Mouse (Mus musculus) limb, embryonic 13.5 days (tissue): ENCODE measurements at regions not wholly inside any gene's neighbourhood (a gene's known extent, or its start where the extent isn't known, plus 50 kb on each side); places are given as distances from the start of the nearest gene placed in this dataset.
"Not testable (repeated sequence)": the region's sequence is repeated elsewhere in the genome, so short reads cannot be mapped to it uniquely, and the experiment has no call there.

Experiments used
- ATAC-seq: fragments of 200-750 bp; cut with Nextera tagmentation; 2 replicates; pipeline ENCODE4 v1.8.0; 2017; ENCODE audit warnings: low read depth, moderate number of reproducible peaks, moderate TSS enrichment; ENCODE audit not compliant: low FRiP score
- H3K27ac ChIP-seq: fragments of 300-500 bp; sonication (generic); 2 replicates; pipeline ENCODE4 v1.5.1; 2015; ENCODE audit warnings: inconsistent platforms, mild to moderate bottlenecking, moderate library complexity
- H3K27me3 ChIP-seq: fragments of 300-500 bp; sonication (generic); 2 replicates; pipeline ENCODE4 v1.6.1; 2015; ENCODE audit warnings: mild to moderate bottlenecking, inconsistent platforms
- H3K36me3 ChIP-seq: fragments of 300-500 bp; sonication (generic); 2 replicates; pipeline ENCODE4 v1.6.1; 2015; ENCODE audit warnings: inconsistent platforms, mild to moderate bottlenecking, moderate library complexity
- H3K4me1 ChIP-seq: fragments of 300-500 bp; sonication (generic); 2 replicates; pipeline ENCODE4 v1.6.1; 2015; ENCODE audit warnings: inconsistent platforms
- H3K4me2 ChIP-seq: fragments of 300-500 bp; sonication (generic); replicated peaks from 2 replicates; pipeline ENCODE4 v1.6.1; 2015; ENCODE audit warnings: inconsistent platforms, mild to moderate bottlenecking, moderate library complexity
- H3K4me3 ChIP-seq: fragments of 300-500 bp; sonication (generic); 2 replicates; pipeline ENCODE4 v1.5.1; 2015; ENCODE audit warnings: moderate library complexity, mild to moderate bottlenecking, inconsistent platforms
- H3K9ac ChIP-seq: fragments of 300-500 bp; sonication (generic); 2 replicates; pipeline ENCODE4 v1.6.1; 2015; ENCODE audit warnings: mild to moderate bottlenecking, inconsistent platforms
- H3K9me3 ChIP-seq: fragments of 300-500 bp; sonication (generic); 2 replicates; pipeline ENCODE4 v1.6.1; 2016; ENCODE audit warnings: inconsistent platforms
- whole genome bisulfite sequencing: fragments of 180-500 bp; shearing (Covaris S2); methylation state at CpG from one replicate; pipeline ENCODE4 v1.1.7; 2015; 5-methylcytosine and 5-hydroxymethylcytosine counted together

DNA sequence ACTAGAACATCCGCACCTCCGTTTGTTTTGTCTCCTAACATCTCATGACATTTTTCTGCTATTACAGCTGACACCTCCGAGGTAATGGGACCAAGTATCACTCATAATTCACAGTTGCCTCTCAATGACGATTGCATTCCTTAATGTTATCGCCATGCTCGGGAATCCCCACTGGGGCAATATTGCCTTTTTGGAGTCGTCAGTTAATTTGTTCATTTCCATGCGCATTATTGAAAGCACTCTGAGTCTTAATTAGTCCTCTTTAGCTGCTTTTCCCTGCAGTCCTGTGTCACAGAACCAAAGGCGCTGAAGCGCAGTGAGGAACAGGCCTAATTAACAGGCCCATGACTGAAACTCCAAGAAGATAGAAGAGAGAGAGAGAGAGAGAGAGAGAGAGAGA lies 255.0 kb upstream of the Castor2 start:
- Histone ChIP-seq H3K4me1 (no peaks in the 10 kb centered on the region), H3K9me3 (no peaks in the 10 kb centered on the region; the same call in 1 of the 2 replicates), H3K27me3 (peaks cover 5% of the 10 kb centered on the region; the same call in 1 of the 2 replicates), H3K4me2 (no peak overlapping the region), H3K9ac (no peak overlapping the region), H3K27ac (no peak overlapping the region), H3K4me3 (no peak overlapping the region), H3K36me3 (no peaks in the 10 kb centered on the region)
- ATAC-seq: no peak
- 52% methylated on average over 10 of the region's 10 CpGs for WGBS

DNA sequence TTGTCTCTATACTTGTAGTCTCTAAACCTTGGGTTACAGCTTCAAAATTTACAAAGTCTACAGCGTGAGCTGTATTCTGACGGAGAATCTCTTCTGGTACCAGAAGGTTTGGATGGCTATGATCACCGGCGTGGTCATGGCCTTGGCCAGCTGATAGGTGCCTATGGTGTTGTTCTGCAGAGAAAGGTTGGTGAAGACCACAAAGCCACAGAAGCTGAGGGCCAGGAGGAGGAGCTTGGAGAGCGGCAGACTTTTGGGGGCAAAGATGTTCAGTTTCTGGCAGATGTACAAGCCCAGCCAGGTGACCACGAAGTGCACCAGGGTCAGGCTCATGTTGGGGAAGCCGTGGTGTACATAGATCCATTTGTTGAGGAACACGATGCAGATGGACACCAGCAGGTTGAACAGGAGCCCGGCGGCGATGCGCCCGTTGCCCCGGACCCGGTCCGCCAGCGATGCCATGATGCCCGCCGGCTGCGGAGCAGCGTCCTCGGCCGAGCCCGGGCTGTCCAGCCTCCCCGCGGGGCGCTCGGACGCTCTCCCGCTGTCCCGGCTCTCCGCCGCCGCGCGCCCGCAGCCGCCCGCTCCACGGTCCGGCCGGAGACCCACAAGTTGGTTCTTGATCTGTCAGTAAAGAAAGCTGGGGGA lies 257.3 kb upstream of the Castor2 start:
- H3K27me3 ChIP-seq, H3K27ac ChIP-seq, H3K4me1 ChIP-seq, H3K4me3 ChIP-seq, H3K9me3 ChIP-seq, H3K9ac ChIP-seq, ATAC-seq, H3K36me3 ChIP-seq: not testable (repeated sequence)
- 57% methylated on average over 22 of the region's 42 CpGs for WGBS
- H3K4me2 ChIP-seq: peak overlapping the region; percentile 27; the same call in 1 of the 2 replicates

GRCm38 (mm10) chr5:133838286-133838685 lies 261.2 kb upstream of the Castor2 start:
- Histone ChIP-seq H3K27me3 (peaks cover 5% of the 10 kb centered on the region; the same call in 1 of the 2 replicates), H3K9me3 (no peaks in the 10 kb centered on the region), H3K4me3 (no peak overlapping the region), H3K4me1 (peaks cover 9% of the 10 kb centered on the region), H3K4me2 (no peak overlapping the region), H3K27ac (no peak overlapping the region), H3K36me3 (no peaks in the 10 kb centered on the region), H3K9ac (no peak overlapping the region)
- 35% methylated on average over 5 of the region's 5 CpGs for WGBS
- no peak for ATAC-seq

- ATAC-seq: no peak
- Histone ChIP-seq H3K9me3 (no peaks in the 10 kb centered on the region), H3K27me3 (no peaks in the 10 kb centered on the region), H3K36me3 (no peaks in the 10 kb centered on the region), H3K27ac (no peak overlapping the region), H3K9ac (no peak overlapping the region), H3K4me3 (no peak overlapping the region), H3K4me2 (no peak overlapping the region), H3K4me1 (peaks cover 4% of the 10 kb centered on the region; the same call in 1 of the 2 replicates)
- WGBS: 60% methylated on average over 7 of the region's 7 CpGs
Observed at GRCm38 (mm10) chr5:133833217-133833616, 266.3 kb upstream of the Castor2 start.

DNA sequence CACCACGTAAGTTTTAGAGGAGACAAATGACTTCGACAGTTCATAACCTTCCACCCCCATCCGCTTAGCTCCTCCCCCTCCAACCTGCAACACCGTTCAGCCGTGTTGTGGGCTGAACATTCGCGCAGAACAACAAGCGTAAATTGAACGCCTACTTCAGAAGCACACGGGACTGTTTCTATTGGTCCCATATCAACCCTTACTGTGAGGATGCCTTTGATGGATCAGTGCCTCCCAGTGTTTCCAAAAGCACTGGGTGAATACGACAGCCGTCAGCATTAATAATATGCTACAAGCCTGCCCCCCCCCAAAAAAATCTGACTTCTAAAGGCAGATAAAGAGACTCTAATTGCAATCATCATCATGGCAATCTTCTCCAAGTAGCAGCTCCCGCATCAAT lies 271.3 kb upstream of the Castor2 start:
- Histone ChIP-seq H3K27ac (no peak overlapping the region), H3K36me3 (no peaks in the 10 kb centered on the region), H3K9ac (no peak overlapping the region), H3K4me2 (no peak overlapping the region), H3K4me1 (no peaks in the 10 kb centered on the region; the same call in 1 of the 2 replicates), H3K9me3 (no peaks in the 10 kb centered on the region), H3K27me3 (no peaks in the 10 kb centered on the region), H3K4me3 (no peak overlapping the region)
- 90% methylated on average over 13 of the region's 13 CpGs for WGBS
- ATAC-seq: no peak

GRCm38 (mm10) chr5:133823871-133824270 lies 275.6 kb upstream of the Castor2 start:
- Histone ChIP-seq H3K4me2 (no peak overlapping the region), H3K4me3 (no peak overlapping the region), H3K36me3 (no peaks in the 10 kb centered on the region), H3K27ac (no peak overlapping the region), H3K9me3 (no peaks in the 10 kb centered on the region), H3K4me1 (peaks cover 19% of the 10 kb centered on the region), H3K9ac (no peak overlapping the region), H3K27me3 (no peaks in the 10 kb centered on the region)
- 76% methylated on average over 3 of the region's 3 CpGs for WGBS
- ATAC-seq: no peak

DNA sequence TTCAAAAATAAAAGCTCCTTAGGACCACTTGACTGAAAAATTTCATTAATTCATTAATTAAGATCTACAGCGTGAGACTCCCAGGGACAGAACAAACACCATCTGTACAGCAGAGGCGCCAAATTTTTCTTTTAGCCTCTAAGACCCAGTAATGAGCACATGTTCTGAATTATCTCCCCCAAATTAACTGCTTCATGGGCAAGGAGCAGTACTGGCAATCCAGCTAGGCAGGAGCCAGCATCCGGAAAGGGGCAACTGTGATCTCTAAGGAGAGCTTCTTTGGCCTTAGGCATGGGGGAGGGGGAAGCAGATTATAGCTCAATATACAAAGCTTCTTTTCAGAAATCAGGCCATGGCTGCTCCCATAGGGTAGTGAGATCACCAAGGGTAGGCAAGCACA lies 278.2 kb upstream of the Castor2 start:
- ATAC-seq: peak; percentile 81
- H3K27ac ChIP-seq: peak overlapping the region; percentile 69; the same call in 1 of the 2 replicates

DNA sequence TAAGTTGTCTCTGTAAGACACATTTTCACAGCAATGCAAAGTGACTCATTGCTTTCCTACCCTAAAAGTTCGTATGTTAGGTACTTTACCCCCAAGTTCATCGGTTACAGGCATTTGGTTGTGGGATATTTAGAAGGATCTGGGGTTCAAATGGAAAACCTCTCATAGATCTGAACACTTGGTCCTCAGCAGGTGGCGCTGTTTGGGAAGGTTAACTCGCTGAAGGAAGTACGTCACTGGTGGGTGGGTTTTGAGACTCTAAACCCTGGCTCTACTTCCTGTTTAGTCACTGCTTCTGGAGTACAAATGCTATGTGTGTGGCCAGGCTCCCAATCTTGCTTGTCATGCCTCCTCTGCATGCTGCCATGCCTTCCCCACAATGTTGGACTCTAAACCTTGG lies 284.0 kb upstream of the Castor2 start:
- no peak overlapping the region for H3K4me3 ChIP-seq
- no peaks in the 10 kb centered on the region for H3K9me3 ChIP-seq
- H3K27me3 ChIP-seq: no peaks in the 10 kb centered on the region
- H3K4me2 ChIP-seq: no peak overlapping the region
- H3K27ac ChIP-seq: no peak overlapping the region
- H3K36me3 ChIP-seq: no peaks in the 10 kb centered on the region
- H3K4me1 ChIP-seq: no peaks in the 10 kb centered on the region
- ATAC-seq: no peak
- H3K9ac ChIP-seq: no peak overlapping the region
- WGBS: 81% methylated on average over 5 of the region's 5 CpGs

More for the DNA sequence above, 278.2 kb upstream of the Castor2 start:
- H3K36me3 ChIP-seq: no peaks in the 10 kb centered on the region
- no peaks in the 10 kb centered on the region for H3K9me3 ChIP-seq
- H3K27me3 ChIP-seq: no peaks in the 10 kb centered on the region
- no peak overlapping the region for H3K9ac ChIP-seq
- H3K4me1 ChIP-seq: peaks cover 19% of the 10 kb centered on the region
- 22% methylated on average over 3 of the region's 3 CpGs for WGBS
- 0 out of 2 replicates have a peak overlapping the region, but pooled peaks have one; percentile 7 for H3K4me2 ChIP-seq
- no peak overlapping the region for H3K4me3 ChIP-seq

DNA sequence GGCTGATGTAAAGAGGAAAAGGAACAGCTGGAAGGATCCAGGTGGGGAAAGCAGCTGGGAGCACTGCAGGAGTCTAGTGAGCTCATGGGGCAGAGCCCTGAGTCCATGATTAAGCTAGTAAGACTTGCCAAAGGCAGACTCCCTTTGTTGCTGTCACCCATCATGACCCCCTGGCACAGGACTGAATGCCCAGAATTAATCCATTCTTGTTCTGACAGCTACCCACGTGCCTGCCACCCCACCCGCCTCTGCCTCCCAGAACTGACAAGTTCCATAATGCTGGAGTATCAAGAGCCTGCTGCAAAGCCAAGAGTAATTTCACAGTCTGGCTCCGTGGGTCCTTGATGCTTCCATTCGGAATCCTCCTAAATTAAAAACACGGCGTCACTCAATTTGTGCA lies 285.1 kb upstream of the Castor2 start:
- H3K9me3 ChIP-seq: no peaks in the 10 kb centered on the region
- no peak overlapping the region for H3K27ac ChIP-seq
- no peak for ATAC-seq
- H3K36me3 ChIP-seq: no peaks in the 10 kb centered on the region
- no peaks in the 10 kb centered on the region for H3K4me1 ChIP-seq
- H3K27me3 ChIP-seq: no peaks in the 10 kb centered on the region
- H3K4me2 ChIP-seq: no peak overlapping the region
- H3K9ac ChIP-seq: no peak overlapping the region
- 71% methylated on average over 6 of the region's 6 CpGs for WGBS
- no peak overlapping the region for H3K4me3 ChIP-seq

GRCm38 (mm10) chr5:133812216-133812615 lies 287.3 kb upstream of the Castor2 start:
- Histone ChIP-seq H3K9me3 (no peaks in the 10 kb centered on the region), H3K27me3 (no peaks in the 10 kb centered on the region), H3K27ac (no peak overlapping the region), H3K9ac (no peak overlapping the region), H3K4me3 (no peak overlapping the region), H3K4me1 (peaks cover 3% of the 10 kb centered on the region; the same call in 1 of the 2 replicates), H3K4me2 (no peak overlapping the region), H3K36me3 (no peaks in the 10 kb centered on the region)
- ATAC-seq: no peak
- 66% methylated on average over 6 of the region's 6 CpGs for WGBS

- no peak overlapping the region for H3K27ac ChIP-seq
- no peak overlapping the region for H3K4me3 ChIP-seq
- ATAC-seq: no peak
Observed at GRCm38 (mm10) chr5:133806891-133807290, 292.6 kb upstream of the Castor2 start.

GRCm38 (mm10) chr5:133802001-133802400 lies 297.5 kb upstream of the Castor2 start:
- ATAC-seq: no peak
- Histone ChIP-seq H3K4me1 (peaks cover 6% of the 10 kb centered on the region), H3K27me3 (no peaks in the 10 kb centered on the region), H3K36me3 (no peaks in the 10 kb centered on the region), H3K4me2 (no peak overlapping the region), H3K9me3 (no peaks in the 10 kb centered on the region; the same call in 1 of the 2 replicates), H3K4me3 (no peak overlapping the region), H3K9ac (no peak overlapping the region), H3K27ac (no peak overlapping the region)
- 82% methylated on average over 3 of the region's 3 CpGs for WGBS

More at GRCm38 (mm10) chr5:133806891-133807290, 292.6 kb upstream of the Castor2 start:
- Histone ChIP-seq H3K27me3 (no peaks in the 10 kb centered on the region), H3K9ac (no peak overlapping the region), H3K9me3 (no peaks in the 10 kb centered on the region), H3K4me1 (peaks cover 11% of the 10 kb centered on the region), H3K4me2 (no peak overlapping the region), H3K36me3 (no peaks in the 10 kb centered on the region)
- WGBS: 20% methylated on average over 7 of the region's 7 CpGs

GRCm38 (mm10) chr5:133795638-133796037 lies 303.9 kb upstream of the Castor2 start:
- H3K9me3 ChIP-seq: no peaks in the 10 kb centered on the region; the same call in 1 of the 2 replicates
- H3K9ac ChIP-seq: no peak overlapping the region
- H3K36me3 ChIP-seq: no peaks in the 10 kb centered on the region
- WGBS: 32% methylated on average over 3 of the region's 3 CpGs
- no peak overlapping the region for H3K4me3 ChIP-seq
- H3K4me1 ChIP-seq: no peaks in the 10 kb centered on the region
- peaks cover 15% of the 10 kb centered on the region; the same call in 1 of the 2 replicates for H3K27me3 ChIP-seq
- ATAC-seq: no peak
- no peak overlapping the region for H3K4me2 ChIP-seq
- no peak overlapping the region for H3K27ac ChIP-seq
